Mouse (Mus musculus) midbrain, embryonic 15.5 days (tissue): ENCODE data around the gene Pqlc2. TPM values are rescaled to one million over a fixed set of nuclear protein-coding genes. Genes with fewer than 3 reads are reported as not detected.
A peak's percentile ranks its signal among the peaks of the same experiment; 100 is the strongest.

Source experiments
- ATAC-seq: fragments of 200-750 bp; cut with Nextera tagmentation; replicated peaks from 2 replicates; pipeline ENCODE4 v1.8.0; 2017; ENCODE audit warnings: moderate TSS enrichment
- H3K27ac ChIP-seq: fragments of 300-500 bp; sonication (generic); 2 replicates; pipeline ENCODE4 v1.5.1; 2015; ENCODE audit warnings: mild to moderate bottlenecking, inconsistent platforms
- H3K27me3 ChIP-seq: fragments of 300-500 bp; sonication (generic); replicated peaks from 2 replicates; pipeline ENCODE4 v1.6.1; 2015; ENCODE audit warnings: inconsistent platforms
- H3K36me3 ChIP-seq: fragments of 300-500 bp; sonication (generic); replicated peaks from 2 replicates; pipeline ENCODE4 v1.6.1; 2015; ENCODE audit warnings: inconsistent platforms
- H3K4me1 ChIP-seq: fragments of 300-500 bp; sonication (generic); 2 replicates; pipeline ENCODE4 v1.6.1; 2015; ENCODE audit warnings: inconsistent platforms
- H3K4me2 ChIP-seq: fragments of 300-500 bp; sonication (generic); 2 replicates; pipeline ENCODE4 v1.6.1; 2015; ENCODE audit warnings: inconsistent platforms, mild to moderate bottlenecking, moderate library complexity
- H3K4me3 ChIP-seq: fragments of 300-500 bp; sonication (generic); 2 replicates; pipeline ENCODE4 v1.5.1; 2015; ENCODE audit warnings: mild to moderate bottlenecking, inconsistent platforms
- H3K9ac ChIP-seq: fragments of 300-500 bp; sonication (generic); 2 replicates; pipeline ENCODE4 v1.6.1; 2015; ENCODE audit warnings: mild to moderate bottlenecking, inconsistent platforms
- H3K9me3 ChIP-seq: fragments of 300-500 bp; sonication (generic); 2 replicates; pipeline ENCODE4 v1.6.1; 2016; ENCODE audit warnings: inconsistent platforms
- WGBS: fragments of 180-500 bp; shearing (Covaris S2); methylation state at CpG from one replicate; pipeline ENCODE4 v1.1.7; 2015; ENCODE audit warnings: mixed read lengths; 5-methylcytosine and 5-hydroxymethylcytosine counted together
- polyA plus RNA-seq: library from polyadenylated mRNA; unstranded; fragments of >200 nt; fragmentation: Nextera tagmentation; extraction: Ambion mirVana; gene quantifications from 2 replicates; pipeline ENCODE4 v1.2.1, GENCODE M21; 2015

Gene Pqlc2
- polyA plus RNA-seq, 1 experiment from 2014 or later: 16.3 TPM

DNA sequence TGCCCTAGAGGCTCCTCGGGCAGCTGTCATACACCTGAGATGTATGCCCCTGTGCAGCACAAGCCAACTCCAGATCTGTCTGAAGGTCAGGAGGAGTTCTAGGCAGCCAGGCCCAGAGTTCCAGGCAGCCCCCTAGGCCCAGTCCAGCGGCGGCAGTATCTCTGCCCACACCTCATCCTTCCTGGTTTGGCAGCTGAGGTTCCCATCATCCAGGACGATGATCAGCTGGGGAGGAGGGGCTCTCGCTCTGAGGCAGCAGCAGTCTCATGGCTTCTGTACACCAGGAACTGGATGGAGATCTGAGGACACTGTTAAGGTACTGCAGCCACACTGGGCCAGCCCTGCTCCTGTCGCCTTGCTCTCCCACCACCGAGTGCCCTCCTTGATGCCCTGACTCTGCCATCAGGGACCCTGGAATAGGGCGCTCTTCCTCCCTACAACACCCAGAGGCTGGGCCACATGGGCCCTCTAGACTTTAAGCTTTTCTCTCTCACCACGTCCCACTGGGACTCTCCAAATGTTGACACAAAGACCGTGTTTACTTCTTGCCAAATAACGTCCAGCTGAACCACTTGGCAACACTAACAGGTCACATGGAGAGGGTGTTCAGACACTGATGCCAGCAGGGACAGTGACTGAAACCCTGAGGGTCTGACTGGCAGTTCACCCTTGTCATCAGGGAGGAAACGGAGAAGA is 11.7 kb downstream of the Pqlc2 start:
- WGBS: 86% methylated on average over 12 of the region's 12 CpGs
- Histone ChIP-seq H3K9ac (no peak overlapping the region), H3K4me2 (no peak overlapping the region), H3K4me1 (no peaks in the 10 kb centered on the region), H3K27me3 (no peaks in the 10 kb centered on the region), H3K4me3 (no peak overlapping the region), H3K36me3 (0 out of 2 replicates have a peak, but pooled peaks cover 12% of the 10 kb centered on the region), H3K9me3 (no peaks in the 10 kb centered on the region), H3K27ac (no peak overlapping the region)
- no peak for ATAC-seq

DNA sequence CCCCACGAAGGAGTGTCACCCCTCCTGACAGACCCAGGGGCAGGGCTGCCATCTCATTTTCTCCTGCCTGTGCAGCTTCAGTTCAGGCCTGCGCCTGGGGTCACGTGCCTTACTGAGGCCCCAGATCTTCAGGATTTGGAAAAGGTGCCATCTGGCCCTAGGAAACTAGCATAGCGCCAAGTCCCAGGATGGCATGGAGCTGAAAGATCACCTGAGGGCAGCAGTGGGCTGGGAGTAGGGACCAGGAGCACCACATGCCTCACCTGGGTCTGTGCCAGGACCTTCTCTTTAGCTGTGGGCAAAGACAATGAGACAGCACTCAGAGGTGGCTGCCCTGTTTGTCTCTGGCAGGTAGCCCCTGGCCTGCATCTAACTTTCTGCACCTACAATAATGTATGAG is 12.9 kb downstream of the Pqlc2 start:
- Histone ChIP-seq H3K9ac (no peak overlapping the region), H3K4me3 (no peak overlapping the region), H3K4me1 (no peaks in the 10 kb centered on the region), H3K9me3 (no peaks in the 10 kb centered on the region), H3K27me3 (no peaks in the 10 kb centered on the region), H3K4me2 (no peak overlapping the region), H3K27ac (no peak overlapping the region), H3K36me3 (0 out of 2 replicates have a peak, but pooled peaks cover 12% of the 10 kb centered on the region)
- no peak for ATAC-seq
- WGBS: 80% methylated on average over 4 of the region's 4 CpGs

DNA sequence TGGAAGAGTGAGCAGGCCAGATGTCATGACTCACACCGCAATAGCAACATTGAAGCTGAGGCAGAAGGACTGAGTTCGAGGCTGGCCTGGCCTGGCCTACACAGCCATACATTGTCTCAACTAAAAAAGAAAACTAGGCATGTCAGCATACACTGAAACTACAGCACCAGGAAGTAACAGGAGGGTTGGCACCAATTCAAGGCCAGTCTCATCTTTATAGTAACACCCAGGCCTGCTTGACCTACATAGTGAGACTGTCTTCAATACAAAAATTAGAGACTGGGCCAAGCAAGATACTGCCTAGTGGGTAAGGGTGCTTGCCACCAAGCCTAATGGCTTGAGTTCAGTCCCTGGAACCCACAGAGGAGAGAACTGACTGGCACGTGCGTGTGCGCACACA is 18.5 kb downstream of the Pqlc2 start:
- Histone ChIP-seq H3K27me3 (no peaks in the 10 kb centered on the region), H3K36me3 (no peaks in the 10 kb centered on the region; the same call in 1 of the 2 replicates), H3K4me3 (no peak overlapping the region), H3K9me3 (no peaks in the 10 kb centered on the region), H3K4me1 (no peaks in the 10 kb centered on the region), H3K9ac (no peak overlapping the region), H3K27ac (no peak overlapping the region), H3K4me2 (no peak overlapping the region)
- ATAC-seq: no peak
- 94% methylated on average over 5 of the region's 5 CpGs for WGBS

DNA sequence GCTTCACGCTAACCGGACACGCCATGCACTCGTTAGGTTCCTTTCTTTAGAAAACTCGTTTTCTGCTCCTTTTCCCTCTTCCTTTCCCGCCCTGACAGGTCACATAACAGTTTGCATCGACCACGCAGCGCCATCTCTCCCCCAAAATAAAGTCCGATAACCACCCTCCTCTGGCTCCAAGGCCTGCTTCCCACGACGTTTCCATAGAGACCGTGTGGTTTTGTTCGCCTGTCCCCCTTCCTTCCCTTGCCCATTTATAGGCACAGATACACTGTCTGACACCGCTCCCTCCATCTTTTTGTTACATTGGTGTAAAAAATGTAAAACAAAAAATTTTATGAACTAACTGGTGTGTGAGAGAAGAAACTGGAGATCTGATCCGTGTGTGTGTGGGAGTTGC is 19.4 kb downstream of the Pqlc2 start:
- Histone ChIP-seq H3K27ac (no peak overlapping the region), H3K4me3 (no peak overlapping the region), H3K4me2 (no peak overlapping the region), H3K9ac (no peak overlapping the region), H3K9me3 (no peaks in the 10 kb centered on the region), H3K27me3 (no peaks in the 10 kb centered on the region), H3K36me3 (no peaks in the 10 kb centered on the region; the same call in 1 of the 2 replicates), H3K4me1 (no peaks in the 10 kb centered on the region)
- 86% methylated on average over 16 of the region's 16 CpGs for WGBS
- ATAC-seq: no peak

DNA sequence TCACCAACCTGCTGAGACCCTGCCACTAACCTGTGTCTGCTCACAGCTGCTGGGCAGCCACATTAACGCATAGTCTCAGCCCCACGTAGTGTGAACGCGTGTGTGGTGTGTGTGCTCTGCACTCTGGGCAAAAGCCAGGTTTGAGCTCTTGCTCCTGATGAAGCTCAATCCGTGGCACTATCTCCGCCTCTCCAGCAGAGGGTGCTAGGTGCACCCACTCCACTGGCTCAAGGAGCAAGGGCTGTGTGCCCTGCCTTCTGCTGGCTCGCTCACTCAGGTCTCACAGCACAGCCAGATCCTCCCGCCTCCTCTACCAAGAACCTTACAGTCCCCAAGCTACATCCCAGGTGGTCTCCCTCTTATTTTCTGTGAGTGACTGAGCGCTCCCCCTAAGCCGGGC is 21.5 kb downstream of the Pqlc2 start:
- H3K4me2 ChIP-seq: no peak overlapping the region
- no peak overlapping the region for H3K4me3 ChIP-seq
- H3K27ac ChIP-seq: no peak overlapping the region
- H3K36me3 ChIP-seq: no peaks in the 10 kb centered on the region; the same call in 1 of the 2 replicates
- no peak for ATAC-seq
- no peaks in the 10 kb centered on the region for H3K4me1 ChIP-seq
- H3K27me3 ChIP-seq: no peaks in the 10 kb centered on the region
- no peaks in the 10 kb centered on the region for H3K9me3 ChIP-seq
- H3K9ac ChIP-seq: no peak overlapping the region
- 66% methylated on average over 10 of the region's 10 CpGs for WGBS

DNA sequence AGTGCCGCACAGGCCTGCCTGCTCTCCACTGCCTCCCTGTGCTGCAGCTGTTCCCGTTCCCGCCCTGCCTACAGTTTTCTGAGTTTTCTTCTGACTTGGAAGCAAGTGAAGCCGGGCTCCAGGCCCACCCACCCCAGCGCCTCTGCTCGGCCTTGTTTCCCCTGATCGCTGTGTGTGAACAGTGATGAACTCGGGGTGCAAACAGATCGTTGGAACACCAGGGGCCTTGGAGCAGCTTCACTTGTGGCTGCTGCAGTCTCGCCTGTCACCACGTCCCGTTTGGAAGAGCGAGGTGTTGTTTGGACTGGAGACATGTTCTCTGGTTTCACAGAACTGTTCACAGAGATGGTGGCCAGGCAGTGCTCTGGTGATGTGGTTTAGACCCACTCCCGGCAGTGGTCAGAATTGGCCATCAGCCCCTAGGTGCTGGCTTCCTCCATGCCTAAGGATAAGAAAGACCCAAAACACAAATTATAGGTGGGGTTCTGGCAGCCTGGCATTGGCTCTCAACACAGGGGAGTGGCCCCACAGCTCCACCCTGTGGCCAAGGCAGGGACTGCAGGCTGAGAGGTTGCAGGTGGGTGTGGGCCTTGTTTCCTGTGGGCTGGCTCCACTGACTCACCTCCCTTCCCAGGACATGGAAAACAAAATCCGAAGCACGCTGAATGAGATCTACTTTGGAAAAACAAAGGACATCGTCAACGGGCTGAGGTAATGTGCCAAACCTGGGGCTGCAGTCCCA is 23.2 kb downstream of the Pqlc2 start:
- Histone ChIP-seq H3K27ac (no peak overlapping the region), H3K9me3 (no peaks in the 10 kb centered on the region), H3K9ac (no peak overlapping the region), H3K4me1 (no peaks in the 10 kb centered on the region), H3K27me3 (no peaks in the 10 kb centered on the region), H3K36me3 (no peaks in the 10 kb centered on the region; the same call in 1 of the 2 replicates), H3K4me2 (no peak overlapping the region), H3K4me3 (no peak overlapping the region)
- WGBS: 82% methylated on average over 18 of the region's 18 CpGs
- no peak for ATAC-seq

DNA sequence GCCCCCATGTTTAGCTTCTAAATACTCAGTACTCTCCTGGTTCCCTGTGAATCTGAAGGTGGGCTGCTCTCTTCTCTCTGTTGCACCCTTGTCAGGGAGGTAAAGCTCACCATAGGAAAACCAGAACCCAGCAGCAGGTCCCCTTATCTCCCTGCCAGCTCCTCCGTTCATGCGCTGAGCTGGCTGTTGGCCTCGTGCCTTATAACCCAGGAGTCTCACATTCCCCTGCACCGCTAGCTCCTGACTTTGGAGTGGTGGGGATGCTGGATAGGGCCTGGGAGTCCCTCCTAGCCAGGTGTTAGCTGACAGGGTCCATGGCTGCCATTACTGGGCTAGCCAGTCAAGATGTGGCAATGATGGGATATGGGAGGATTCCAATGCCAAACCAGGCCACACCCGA is 24.3 kb downstream of the Pqlc2 start:
- 94% methylated on average over 5 of the region's 5 CpGs for WGBS
- no peaks in the 10 kb centered on the region for H3K27me3 ChIP-seq
- H3K4me2 ChIP-seq: no peak overlapping the region
- no peak for ATAC-seq
- H3K9me3 ChIP-seq: no peaks in the 10 kb centered on the region
- H3K27ac ChIP-seq: no peak overlapping the region
- H3K4me3 ChIP-seq: no peak overlapping the region
- no peak overlapping the region for H3K9ac ChIP-seq
- H3K36me3 ChIP-seq: peaks cover 8% of the 10 kb centered on the region; the same call in 1 of the 2 replicates
- no peaks in the 10 kb centered on the region for H3K4me1 ChIP-seq

DNA sequence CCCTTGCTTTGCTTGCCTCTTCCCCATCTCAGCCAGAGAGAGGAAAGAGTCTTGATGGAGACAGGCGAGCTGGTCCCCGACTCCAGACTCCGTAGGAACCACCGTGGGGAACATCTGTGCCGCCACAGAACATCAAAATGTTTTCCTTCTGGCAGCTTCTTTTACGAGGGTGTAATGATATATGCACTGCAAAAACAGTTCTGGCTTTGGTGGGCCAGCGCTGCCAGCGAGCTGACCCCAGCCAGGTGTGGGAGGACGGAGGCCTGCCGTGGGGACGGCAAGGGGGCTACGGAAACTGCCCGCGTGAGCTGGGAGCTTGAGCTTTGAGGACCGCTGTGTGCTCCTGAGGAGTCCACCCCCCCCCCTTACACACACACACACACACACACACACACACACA is 25.6 kb downstream of the Pqlc2 start:
- Histone ChIP-seq H3K27ac (0 out of 2 replicates have a peak overlapping the region, but pooled peaks have one; percentile 6), H3K9me3 (no peaks in the 10 kb centered on the region), H3K9ac (no peak overlapping the region), H3K27me3 (no peaks in the 10 kb centered on the region), H3K4me2 (no peak overlapping the region), H3K4me1 (no peaks in the 10 kb centered on the region), H3K4me3 (no peak overlapping the region), H3K36me3 (peaks cover 20% of the 10 kb centered on the region)
- WGBS: 88% methylated on average over 15 of the region's 15 CpGs
- no peak for ATAC-seq

DNA sequence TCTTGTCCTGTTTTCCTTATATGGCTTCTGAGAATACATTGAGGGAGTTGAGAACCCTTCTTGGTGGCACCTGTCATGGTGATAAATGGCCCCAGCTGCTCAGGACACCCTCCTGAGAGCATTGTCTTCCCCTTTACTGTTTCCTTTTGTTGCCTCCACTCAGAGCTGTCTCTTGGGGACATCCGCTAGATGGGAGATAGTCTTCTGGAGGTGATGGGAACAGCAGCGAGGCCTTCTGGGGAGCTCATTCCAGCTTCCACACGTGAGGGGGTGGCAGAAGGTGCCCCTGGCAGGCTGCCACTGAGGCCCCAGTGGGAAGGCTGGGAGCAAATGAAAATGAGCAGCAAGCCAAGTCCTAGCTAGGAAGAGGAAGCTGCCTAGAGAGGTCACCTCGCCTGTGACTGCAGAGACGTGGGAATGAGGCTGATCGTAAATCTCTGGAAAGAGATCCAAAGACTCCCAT is 27.5 kb downstream of the Pqlc2 start:
- Histone ChIP-seq H3K27ac (no peak overlapping the region), H3K4me1 (no peaks in the 10 kb centered on the region), H3K9me3 (no peaks in the 10 kb centered on the region), H3K4me2 (no peak overlapping the region), H3K4me3 (no peak overlapping the region), H3K9ac (no peak overlapping the region), H3K27me3 (no peaks in the 10 kb centered on the region), H3K36me3 (peaks cover 21% of the 10 kb centered on the region)
- no peak for ATAC-seq
- 75% methylated on average over 6 of the region's 6 CpGs for WGBS

DNA sequence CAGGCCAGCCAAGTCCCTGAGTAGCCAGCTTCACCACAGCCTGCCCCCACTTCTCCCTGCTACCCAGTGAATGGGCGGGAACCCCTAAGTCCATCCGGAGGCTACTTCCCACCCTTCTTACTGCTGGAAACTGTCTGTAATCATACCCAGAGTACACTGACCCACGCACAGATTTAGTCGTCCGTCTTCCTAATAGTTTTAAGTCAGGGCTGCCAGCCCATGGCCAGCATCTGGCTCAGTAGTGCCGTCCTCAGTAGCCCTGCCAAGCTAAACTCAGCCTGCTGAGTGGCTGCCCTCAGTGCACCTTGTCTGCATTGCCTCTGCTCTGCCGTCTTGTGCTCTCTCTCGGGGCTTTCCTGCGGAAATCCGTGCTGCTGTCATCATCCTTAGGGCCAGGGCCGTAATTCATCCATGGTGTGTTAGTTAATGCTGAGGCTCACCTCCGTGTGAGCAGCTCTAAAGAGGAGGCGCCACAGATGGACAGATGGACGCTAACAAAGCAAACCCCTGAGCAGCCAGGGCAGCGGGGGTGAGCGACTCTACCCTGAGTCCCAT is 28.6 kb downstream of the Pqlc2 start:
- no peak for ATAC-seq
- Histone ChIP-seq H3K36me3 (peaks cover 21% of the 10 kb centered on the region), H3K27ac (no peak overlapping the region), H3K27me3 (no peaks in the 10 kb centered on the region), H3K9me3 (no peaks in the 10 kb centered on the region), H3K4me3 (no peak overlapping the region), H3K4me2 (no peak overlapping the region), H3K9ac (no peak overlapping the region), H3K4me1 (no peaks in the 10 kb centered on the region)
- 93% methylated on average over 16 of the region's 16 CpGs for WGBS

DNA sequence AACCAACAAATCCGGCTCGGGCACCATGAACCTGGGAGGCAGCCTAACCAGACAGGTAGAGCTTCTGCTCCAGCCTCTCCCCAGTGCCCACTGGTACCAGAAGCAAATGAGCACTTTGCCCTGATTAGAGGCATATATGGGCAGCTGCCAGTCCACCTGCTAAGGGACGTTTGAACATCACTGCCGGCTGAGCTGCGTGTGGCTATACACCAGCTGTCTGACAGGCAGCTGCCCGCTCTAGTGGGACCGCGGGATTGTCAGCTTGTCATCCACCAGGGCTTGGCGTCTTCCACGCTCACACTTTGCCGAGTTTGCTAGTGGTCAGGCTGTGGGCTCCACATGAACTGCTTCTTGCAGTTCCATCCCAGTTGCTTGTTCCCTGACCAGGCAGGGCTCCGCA is 30.0 kb downstream of the Pqlc2 start:
- Histone ChIP-seq H3K27ac (no peak overlapping the region), H3K9me3 (no peaks in the 10 kb centered on the region), H3K36me3 (peaks cover 21% of the 10 kb centered on the region), H3K4me2 (no peak overlapping the region), H3K9ac (no peak overlapping the region), H3K27me3 (no peaks in the 10 kb centered on the region), H3K4me3 (no peak overlapping the region), H3K4me1 (no peaks in the 10 kb centered on the region)
- ATAC-seq: no peak
- 90% methylated on average over 12 of the region's 12 CpGs for WGBS

DNA sequence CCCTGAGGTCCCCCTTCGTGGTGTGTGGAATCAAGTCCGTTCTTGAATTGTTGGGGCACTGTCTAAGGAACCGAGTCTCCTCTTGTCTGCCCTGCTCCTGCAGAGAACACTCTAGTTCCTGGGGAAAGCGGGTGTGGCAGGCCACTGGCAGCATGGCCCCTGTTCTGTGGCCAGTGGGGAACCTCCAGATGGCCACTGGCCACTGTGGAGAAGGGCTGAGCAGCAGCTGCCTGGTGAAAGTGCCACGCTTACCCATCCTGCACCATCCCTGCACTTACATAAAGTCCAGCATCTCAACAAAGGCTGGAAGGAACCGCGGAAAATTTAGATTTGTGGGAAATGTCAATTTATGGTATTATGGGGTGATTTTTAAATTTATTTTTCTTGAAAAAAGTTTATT is 34.1 kb downstream of the Pqlc2 start:
- Histone ChIP-seq H3K4me2 (no peak overlapping the region), H3K4me1 (no peaks in the 10 kb centered on the region), H3K4me3 (no peak overlapping the region), H3K36me3 (peaks cover 15% of the 10 kb centered on the region), H3K27me3 (no peaks in the 10 kb centered on the region), H3K9me3 (no peaks in the 10 kb centered on the region), H3K9ac (no peak overlapping the region), H3K27ac (no peak overlapping the region)
- 92% methylated on average over 7 of the region's 7 CpGs for WGBS
- no peak for ATAC-seq
